Mouse (Mus musculus): Measurements from ENCODE around the gene Atp5j.

Atp5j gene

GRCm38 (mm10) chr16:84835441-84835822 lies at the start of gene Atp5j:
Atp5j (minus strand) TSS chr16:84835625.
- peak; percentile 72 for DNase-seq (ENCODE audit: low read depth, low spot score)

GRCm38 (mm10) chr16:84884572-84884971 lies 49.1 kb upstream of the Atp5j start:
- DNase-seq (ENCODE audit: low read depth, low spot score) = no peak

GRCm38 (mm10) chr16:84881754-84882321 lies 46.4 kb upstream of the Atp5j start:
- DNase-seq (ENCODE audit: low read depth, low spot score) = no peak

- DNase-seq (ENCODE audit: low read depth, low spot score) = no peak
Observed at GRCm38 (mm10) chr16:84881168-84881567, 45.7 kb upstream of the Atp5j start.

GRCm38 (mm10) chr16:84879146-84879545 lies 43.7 kb upstream of the Atp5j start:
- peak; percentile 23 for DNase-seq (ENCODE audit: low read depth, low spot score)

- DNase-seq (ENCODE audit: low read depth, low spot score) = no peak
Observed at GRCm38 (mm10) chr16:84876082-84876481, 40.7 kb upstream of the Atp5j start.

- no peak for DNase-seq (ENCODE audit: low read depth, low spot score)
Observed at GRCm38 (mm10) chr16:84875718-84876035, 40.3 kb upstream of the Atp5j start.

- no peak for DNase-seq (ENCODE audit: low read depth, low spot score)
Observed at GRCm38 (mm10) chr16:84875012-84875717, 39.7 kb upstream of the Atp5j start.

GRCm38 (mm10) chr16:84873805-84874204 lies 38.4 kb upstream of the Atp5j start:
- DNase-seq (ENCODE audit: low read depth, low spot score) = no peak

- DNase-seq (ENCODE audit: low read depth, low spot score) = no peak
Observed at GRCm38 (mm10) chr16:84864656-84865055, 29.2 kb upstream of the Atp5j start.

- no peak for DNase-seq (ENCODE audit: low read depth, low spot score)
Observed at GRCm38 (mm10) chr16:84853492-84853891, 18.1 kb upstream of the Atp5j start.

- DNase-seq (ENCODE audit: low read depth, low spot score) = no peak
Observed at GRCm38 (mm10) chr16:84838576-84838975, 3.2 kb upstream of the Atp5j start.

GRCm38 (mm10) chr16:84835823-84836743 lies 658 bp upstream of the Atp5j start:
- peak; percentile 86 for DNase-seq (ENCODE audit: low read depth, low spot score)

- DNase-seq (ENCODE audit: low read depth, low spot score) = peak; percentile 98
Observed at GRCm38 (mm10) chr16:84834745-84835440, 532 bp downstream of the Atp5j start, which contains the start of gene Gabpa. Gabpa (plus strand) TSS chr16:84834925.

- DNase-seq (ENCODE audit: low read depth, low spot score) = no peak
Observed at GRCm38 (mm10) chr16:84834344-84834743, 1.1 kb downstream of the Atp5j start.

- DNase-seq (ENCODE audit: low read depth, low spot score) = peak; percentile 29
Observed at GRCm38 (mm10) chr16:84832736-84833135, 2.7 kb downstream of the Atp5j start.

GRCm38 (mm10) chr16:84831696-84832095 lies 3.7 kb downstream of the Atp5j start:
- peak; percentile 32 for DNase-seq (ENCODE audit: low read depth, low spot score)

GRCm38 (mm10) chr16:84825009-84825408 lies 10.4 kb downstream of the Atp5j start:
- DNase-seq (ENCODE audit: low read depth, low spot score) = peak; percentile 64

- no peak for DNase-seq (ENCODE audit: low read depth, low spot score)
Observed at GRCm38 (mm10) chr16:84817423-84817822, 18.0 kb downstream of the Atp5j start.

GRCm38 (mm10) chr16:84814511-84814910 lies 20.9 kb downstream of the Atp5j start:
- DNase-seq (ENCODE audit: low read depth, low spot score) = no peak

GRCm38 (mm10) chr16:84813852-84814251 lies 21.6 kb downstream of the Atp5j start:
- no peak for DNase-seq (ENCODE audit: low read depth, low spot score)

GRCm38 (mm10) chr16:84810254-84810653 lies 25.2 kb downstream of the Atp5j start:
- no peak for DNase-seq (ENCODE audit: low read depth, low spot score)
